Mouse (Mus musculus) lung, embryonic 16.5 days (tissue): ENCODE measurements at regions not wholly inside any gene's neighbourhood (a gene's known extent, or its start where the extent isn't known, plus 50 kb on each side); places are given as distances from the start of the nearest gene placed in this dataset.
A peak's percentile ranks its signal among the peaks of the same experiment; 100 is the strongest.

Experiments used
- ATAC-seq: fragments of 200-750 bp; cut with Nextera tagmentation; 2 replicates; pipeline ENCODE4 v1.8.0; 2017; ENCODE audit warnings: low read depth, mild to moderate bottlenecking, moderate library complexity
- H3K27ac ChIP-seq: fragments of 300-500 bp; sonication (generic); 2 replicates; pipeline ENCODE4 v1.5.1; 2014; ENCODE audit warnings: mild to moderate bottlenecking, control low read depth, low read length
- H3K27me3 ChIP-seq: fragments of 300-500 bp; sonication (generic); 2 replicates; pipeline ENCODE4 v1.6.1; 2014; ENCODE audit warnings: low read depth, low read length, mixed read lengths; ENCODE audit not compliant: control insufficient read depth, insufficient read depth
- H3K36me3 ChIP-seq: fragments of 300-500 bp; sonication (generic); 2 replicates; pipeline ENCODE4 v1.6.1; 2014; ENCODE audit warnings: low read length; ENCODE audit not compliant: control insufficient read depth, insufficient read depth
- H3K4me1 ChIP-seq: fragments of 300-500 bp; sonication (generic); replicated peaks from 2 replicates; pipeline ENCODE4 v1.6.1; 2014; ENCODE audit warnings: low read length, mixed read lengths; ENCODE audit not compliant: control insufficient read depth, insufficient read depth
- H3K4me2 ChIP-seq: fragments of 300-500 bp; sonication (generic); 2 replicates; pipeline ENCODE4 v1.6.1; 2014; ENCODE audit warnings: low read depth, low read length, control low read depth
- H3K4me3 ChIP-seq: fragments of 300-500 bp; sonication (generic); 2 replicates; pipeline ENCODE4 v1.5.1; 2014; ENCODE audit warnings: mild to moderate bottlenecking, low read length, control low read depth
- H3K9ac ChIP-seq: fragments of 300-500 bp; sonication (generic); 2 replicates; pipeline ENCODE4 v1.6.1; 2014; ENCODE audit warnings: low read length, control low read depth
- H3K9me3 ChIP-seq: fragments of 300-500 bp; sonication (generic); 2 replicates; pipeline ENCODE4 v1.6.1; 2016; ENCODE audit warnings: low read length; ENCODE audit not compliant: control insufficient read depth
- WGBS: fragments of 180-500 bp; shearing (Covaris S2); extraction: QIAGEN DNeasy Blood & Tissue Kit; methylation state at CpG from one replicate; pipeline ENCODE4 v1.1.7; 2014; 5-methylcytosine and 5-hydroxymethylcytosine counted together

DNA sequence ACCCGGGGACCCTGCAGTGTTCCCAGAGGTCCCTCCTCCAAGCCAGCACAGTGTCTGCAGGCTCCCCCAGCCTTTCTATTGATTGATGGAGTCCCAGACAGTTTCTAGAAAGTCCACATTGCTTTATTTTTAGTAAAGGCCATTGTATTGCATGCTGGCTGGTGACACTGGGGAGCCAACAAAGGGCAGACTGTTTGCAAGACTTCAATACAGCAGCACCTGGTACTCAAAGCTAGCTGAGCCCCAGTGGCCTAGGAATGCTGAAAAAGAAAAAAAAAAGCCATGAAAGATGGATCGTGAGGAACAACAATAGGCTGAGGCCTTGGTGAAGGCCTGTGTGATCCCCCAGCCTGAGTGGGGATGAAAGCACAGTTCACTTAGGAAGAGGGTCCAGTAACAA is 336.6 kb downstream of the Tns1 start:
- Histone ChIP-seq H3K9me3 (no peaks in the 10 kb centered on the region), H3K4me3 (no peak overlapping the region), H3K9ac (no peak overlapping the region), H3K27ac (no peak overlapping the region), H3K36me3 (no peaks in the 10 kb centered on the region), H3K27me3 (no peaks in the 10 kb centered on the region), H3K4me2 (no peak overlapping the region), H3K4me1 (0 out of 2 replicates have a peak, but pooled peaks cover 4% of the 10 kb centered on the region)
- ATAC-seq, result no peak
- WGBS, result 43% methylated on average over 2 of the region's 2 CpGs

DNA sequence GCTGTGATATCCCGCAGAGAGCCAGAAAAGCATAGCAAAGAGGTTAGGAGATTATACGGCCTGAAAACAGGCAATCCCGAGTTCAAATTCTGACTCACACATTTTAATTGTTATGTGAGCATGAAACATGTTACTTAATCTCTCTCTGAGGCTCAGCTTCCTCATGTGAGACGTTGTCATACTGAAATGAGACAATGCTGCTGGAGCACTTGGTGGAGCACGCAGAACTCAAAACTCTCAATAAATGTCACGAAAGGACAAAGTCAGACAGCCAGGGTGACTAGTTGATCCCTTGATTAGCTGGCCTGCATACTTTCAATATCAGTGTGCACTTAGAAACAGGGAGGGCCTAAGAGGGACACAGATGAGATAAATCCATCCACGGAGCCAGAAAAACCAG is 337.0 kb downstream of the Tns1 start:
- Histone ChIP-seq H3K4me2 (no peak overlapping the region), H3K9ac (no peak overlapping the region), H3K9me3 (no peaks in the 10 kb centered on the region), H3K36me3 (no peaks in the 10 kb centered on the region), H3K4me3 (no peak overlapping the region), H3K27me3 (no peaks in the 10 kb centered on the region), H3K4me1 (0 out of 2 replicates have a peak, but pooled peaks cover 4% of the 10 kb centered on the region), H3K27ac (no peak overlapping the region)
- ATAC-seq, result no peak
- WGBS, result 66% methylated on average over 7 of the region's 7 CpGs

DNA sequence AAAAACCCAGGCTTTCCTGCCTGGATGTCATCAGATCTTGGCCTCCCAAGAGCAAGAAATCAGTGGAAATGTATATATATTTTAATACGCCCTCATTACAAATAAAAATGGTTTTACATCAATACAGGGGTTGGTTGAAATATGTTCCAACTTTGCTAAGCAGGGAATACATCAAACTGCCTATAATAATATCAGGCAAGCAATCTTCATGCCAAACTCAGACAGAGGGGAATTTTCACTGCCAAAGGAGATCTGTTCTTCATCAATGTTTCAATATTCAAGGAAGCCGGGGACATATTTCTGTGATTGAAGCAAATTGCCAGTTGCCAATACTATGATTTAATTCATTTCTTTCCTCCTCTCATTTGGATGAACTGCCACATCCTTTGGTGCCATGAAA is 340.9 kb downstream of the Tns1 start:
- no peak overlapping the region for H3K9ac ChIP-seq
- no peak overlapping the region for H3K4me3 ChIP-seq
- ATAC-seq, result no peak
- WGBS, result 91% methylated on average over 2 of the region's 2 CpGs
- no peak overlapping the region for H3K27ac ChIP-seq
- no peaks in the 10 kb centered on the region for H3K36me3 ChIP-seq
- no peaks in the 10 kb centered on the region for H3K9me3 ChIP-seq
- no peak overlapping the region for H3K4me2 ChIP-seq
- H3K4me1 ChIP-seq, result 0 out of 2 replicates have a peak, but pooled peaks cover 4% of the 10 kb centered on the region
- H3K27me3 ChIP-seq, result no peaks in the 10 kb centered on the region

DNA sequence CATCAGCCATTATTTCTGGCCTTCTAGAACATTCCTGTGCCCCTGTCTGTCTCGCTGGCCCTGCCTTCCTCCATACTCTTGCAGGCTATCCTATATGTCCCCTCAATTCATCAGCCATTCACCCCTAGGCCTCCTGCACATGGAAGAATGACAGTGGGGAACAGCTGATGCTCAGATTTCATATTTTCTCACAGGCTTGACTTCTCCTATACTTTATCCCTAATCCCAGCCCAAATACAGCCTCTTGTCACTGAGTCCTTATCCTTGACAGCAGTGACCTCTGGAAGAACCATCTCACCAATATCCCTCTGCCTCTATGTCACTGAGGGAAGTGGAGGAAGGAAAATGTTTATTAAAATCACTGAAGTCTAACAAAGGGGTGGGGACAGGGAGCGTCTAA is 341.4 kb downstream of the Tns1 start:
- no peak overlapping the region for H3K9ac ChIP-seq
- 0 out of 2 replicates have a peak, but pooled peaks cover 4% of the 10 kb centered on the region for H3K4me1 ChIP-seq
- ATAC-seq, result no peak
- no peaks in the 10 kb centered on the region for H3K36me3 ChIP-seq
- no peaks in the 10 kb centered on the region for H3K27me3 ChIP-seq
- no peak overlapping the region for H3K4me3 ChIP-seq
- H3K4me2 ChIP-seq, result no peak overlapping the region
- 70% methylated on average over 2 of the region's 2 CpGs for WGBS
- no peak overlapping the region for H3K27ac ChIP-seq
- H3K9me3 ChIP-seq, result no peaks in the 10 kb centered on the region

DNA sequence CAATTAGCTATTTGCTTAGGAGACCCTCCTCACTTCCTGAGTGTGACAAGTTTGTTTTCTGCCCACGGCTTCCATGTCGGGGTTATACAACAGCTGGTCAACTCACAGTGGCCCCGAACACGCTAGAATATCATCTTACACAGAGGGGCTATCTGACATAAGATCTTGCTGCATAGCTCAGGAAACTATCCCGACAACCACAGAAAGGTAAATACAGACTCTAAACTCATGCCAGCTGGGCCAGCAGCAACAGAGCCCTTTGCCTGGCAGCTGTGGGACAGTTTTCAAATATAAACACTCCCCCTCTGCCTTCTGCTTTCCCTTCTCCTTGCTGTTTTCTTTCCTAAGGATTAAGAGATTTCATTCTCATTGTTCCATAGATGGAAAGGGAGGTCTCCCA is 352.5 kb downstream of the Tns1 start:
- 15% methylated on average over 5 of the region's 5 CpGs for WGBS
- Histone ChIP-seq H3K9ac (no peak overlapping the region), H3K36me3 (no peaks in the 10 kb centered on the region), H3K4me1 (0 out of 2 replicates have a peak, but pooled peaks cover 3% of the 10 kb centered on the region), H3K9me3 (no peaks in the 10 kb centered on the region), H3K27me3 (no peaks in the 10 kb centered on the region), H3K4me3 (no peak overlapping the region), H3K27ac (0 out of 2 replicates have a peak overlapping the region, but pooled peaks have one; percentile 10), H3K4me2 (no peak overlapping the region)
- ATAC-seq, result no peak

DNA sequence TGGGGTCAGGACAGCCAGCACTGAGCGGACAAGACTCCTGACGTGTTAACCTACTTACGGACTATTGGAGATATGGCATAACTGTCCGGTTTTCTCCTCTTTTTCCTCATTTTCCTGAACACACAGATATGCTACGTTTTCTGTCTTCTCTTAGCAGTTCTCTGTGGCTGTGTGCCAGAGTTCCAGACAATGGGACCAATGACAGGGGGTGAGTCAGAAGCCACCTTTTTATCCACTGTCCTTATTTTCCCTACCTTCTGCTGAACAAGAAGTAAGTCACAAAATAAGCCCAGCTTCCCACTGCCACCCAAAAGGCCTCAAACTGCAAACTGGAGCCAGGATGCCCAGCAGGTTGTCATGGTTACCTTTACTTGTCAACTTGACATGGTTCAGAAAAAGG is 353.6 kb downstream of the Tns1 start:
- H3K9ac ChIP-seq, result no peak overlapping the region
- H3K4me1 ChIP-seq, result 0 out of 2 replicates have a peak, but pooled peaks cover 3% of the 10 kb centered on the region
- ATAC-seq, result no peak
- no peaks in the 10 kb centered on the region for H3K9me3 ChIP-seq
- WGBS, result 75% methylated on average over 5 of the region's 5 CpGs
- H3K4me2 ChIP-seq, result no peak overlapping the region
- no peak overlapping the region for H3K4me3 ChIP-seq
- no peaks in the 10 kb centered on the region for H3K27me3 ChIP-seq
- H3K36me3 ChIP-seq, result no peaks in the 10 kb centered on the region
- H3K27ac ChIP-seq, result no peak overlapping the region

DNA sequence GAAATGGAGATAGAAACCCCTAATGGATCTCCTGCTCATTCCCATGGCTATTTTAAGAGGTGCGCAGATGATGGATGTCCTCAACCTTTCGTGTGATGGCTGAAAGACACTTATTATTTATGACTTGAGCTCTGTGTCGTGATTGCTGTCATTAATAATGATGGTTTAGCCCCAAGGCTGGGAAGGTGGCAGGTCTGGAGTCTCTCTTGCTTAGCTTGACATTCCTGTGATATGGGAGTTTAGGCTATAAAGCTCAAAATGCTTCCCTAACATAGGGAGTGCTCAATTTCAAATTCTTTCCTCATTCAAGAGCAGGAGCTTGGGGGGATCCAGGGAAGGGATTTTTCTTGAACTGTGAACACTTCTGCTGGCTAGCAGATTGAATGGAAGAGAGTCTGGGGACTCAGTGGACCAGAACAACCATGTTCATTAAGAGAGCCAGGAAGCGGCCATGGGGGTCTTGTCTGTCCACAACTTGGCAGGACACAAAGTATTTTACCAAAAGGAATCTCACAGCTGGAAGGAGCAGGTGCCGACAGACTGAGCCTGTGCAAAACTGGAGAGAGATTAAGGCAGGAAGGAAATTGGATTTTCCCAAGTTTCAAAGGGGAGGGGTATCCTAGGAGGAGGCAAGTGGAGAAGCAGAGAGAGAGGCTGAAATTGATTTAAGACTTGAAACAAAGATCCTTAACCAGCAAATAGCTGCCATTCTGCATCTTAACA is 359.5 kb downstream of the Tns1 start:
- Histone ChIP-seq H3K4me3 (no peak overlapping the region), H3K9me3 (no peaks in the 10 kb centered on the region), H3K27ac (no peak overlapping the region), H3K27me3 (no peaks in the 10 kb centered on the region), H3K4me2 (no peak overlapping the region), H3K9ac (no peak overlapping the region), H3K36me3 (no peaks in the 10 kb centered on the region), H3K4me1 (no peaks in the 10 kb centered on the region)
- 57% methylated on average over 5 of the region's 5 CpGs for WGBS
- no peak for ATAC-seq

DNA sequence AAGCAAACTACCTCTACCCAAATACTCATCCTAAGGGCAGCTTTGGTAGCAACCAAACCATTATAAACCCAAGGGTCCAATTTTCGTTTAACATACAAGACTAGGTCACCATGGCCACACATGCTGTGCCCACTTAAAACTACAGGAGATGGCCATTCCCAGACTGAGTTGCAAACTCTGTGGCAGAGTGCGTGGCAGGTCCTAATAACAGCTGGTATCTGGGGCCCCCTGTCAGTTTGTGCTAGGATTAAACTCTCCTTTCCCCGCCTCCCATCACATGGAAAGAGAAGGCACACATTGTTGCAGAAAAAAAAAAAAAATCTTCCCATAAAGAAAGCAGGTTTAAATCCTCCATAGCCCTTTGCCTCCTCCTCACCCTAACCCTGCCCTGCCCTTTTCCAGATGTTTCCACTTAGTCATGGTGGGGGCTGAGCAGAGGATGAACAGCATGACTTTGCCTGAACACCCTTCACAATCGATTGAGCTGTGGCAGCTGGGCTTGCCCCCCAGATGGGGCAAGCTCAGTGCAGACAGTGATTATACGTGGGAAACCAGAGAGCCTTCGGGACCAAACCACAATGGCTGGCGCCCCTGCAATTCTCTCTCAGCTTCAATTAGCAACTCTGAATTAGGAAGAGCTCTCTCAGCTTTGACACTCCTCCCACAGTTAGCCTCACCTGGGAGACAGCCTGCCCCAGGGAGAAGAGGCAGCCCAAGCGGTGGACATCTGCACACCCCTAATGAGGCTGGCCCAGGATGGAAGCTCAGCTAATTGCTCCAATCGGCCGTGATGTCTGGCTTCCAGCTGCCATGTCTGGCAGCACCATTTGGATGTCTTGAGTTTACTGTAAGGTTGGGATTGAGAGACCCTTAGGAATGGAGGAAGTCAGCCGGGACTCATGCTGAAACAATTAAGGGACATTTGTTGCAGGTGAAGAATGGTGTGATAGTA is 365.9 kb downstream of the Tns1 start:
- Histone ChIP-seq H3K27me3 (no peaks in the 10 kb centered on the region), H3K27ac (no peak overlapping the region), H3K4me3 (no peak overlapping the region), H3K36me3 (no peaks in the 10 kb centered on the region), H3K9me3 (no peaks in the 10 kb centered on the region), H3K4me1 (no peaks in the 10 kb centered on the region; the same call in 1 of the 2 replicates), H3K4me2 (no peak overlapping the region), H3K9ac (no peak overlapping the region)
- no peak for ATAC-seq
- 53% methylated on average over 11 of the region's 11 CpGs for WGBS

DNA sequence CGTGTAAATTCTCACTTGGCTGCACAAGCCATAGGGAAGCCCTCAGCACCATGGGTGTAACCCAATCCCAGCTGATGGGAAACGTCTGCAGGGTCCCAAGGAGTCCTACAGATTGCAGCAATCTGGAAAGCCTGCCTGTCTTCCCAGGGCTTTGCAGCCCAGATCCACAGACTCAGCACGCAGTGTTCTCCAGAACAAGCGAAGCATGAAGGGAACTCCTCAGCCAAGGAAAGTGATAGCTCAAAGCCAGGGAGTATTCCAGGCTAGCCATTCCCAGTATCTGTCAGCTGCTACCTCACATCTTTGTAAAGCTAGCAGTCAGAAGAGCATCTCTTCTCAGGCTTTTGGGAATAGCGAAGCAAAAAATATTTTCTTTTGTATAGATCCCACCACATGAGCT is 368.5 kb downstream of the Tns1 start:
- 66% methylated on average over 5 of the region's 5 CpGs for WGBS
- H3K27ac ChIP-seq, result no peak overlapping the region

More for the DNA sequence above, 368.5 kb downstream of the Tns1 start:
- no peaks in the 10 kb centered on the region for H3K9me3 ChIP-seq
- no peaks in the 10 kb centered on the region for H3K36me3 ChIP-seq
- H3K4me1 ChIP-seq, result no peaks in the 10 kb centered on the region; the same call in 1 of the 2 replicates
- no peak overlapping the region for H3K4me3 ChIP-seq
- H3K27me3 ChIP-seq, result no peaks in the 10 kb centered on the region
- no peak overlapping the region for H3K9ac ChIP-seq
- no peak overlapping the region for H3K4me2 ChIP-seq
- no peak for ATAC-seq
